Mouse (Mus musculus) left cerebral cortex, adult 9 months (tissue): ENCODE data around the gene Olfr724.
"Not testable (repeated sequence)": the region's sequence is repeated elsewhere in the genome, so short reads cannot be mapped to it uniquely, and the experiment has no call there.

Experiments
- DNase-seq, 2 experiments: peaks; one replicate each; pipeline ENCODE4 v3.0.0; 2022; ENCODE audit warnings: low spot score in 2 of 2

Gene Olfr724

DNA sequence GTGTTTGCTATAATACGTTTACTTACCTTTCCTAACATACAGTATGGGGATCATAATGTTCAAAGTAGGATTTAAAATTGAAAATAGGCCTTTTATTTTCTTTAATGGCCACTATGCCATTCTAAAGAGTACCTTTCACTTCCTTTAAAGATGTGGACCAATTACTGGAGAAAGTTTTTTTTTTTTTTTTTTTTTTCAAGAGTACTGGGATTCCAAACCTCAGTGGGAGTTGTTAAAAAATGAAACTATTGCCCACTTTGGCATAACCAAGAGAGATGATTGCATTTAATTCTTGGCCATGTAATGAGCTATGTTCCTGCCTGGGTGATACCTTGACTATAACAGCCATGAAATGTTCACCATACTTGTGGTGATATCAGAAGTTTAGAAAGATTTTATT, at the start of gene Olfr724:
Gene Olfr724, minus strand, starts transcription at position 101 of the 400 bp plus-strand sequence.
- DNase-seq, result not testable (repeated sequence)

DNA sequence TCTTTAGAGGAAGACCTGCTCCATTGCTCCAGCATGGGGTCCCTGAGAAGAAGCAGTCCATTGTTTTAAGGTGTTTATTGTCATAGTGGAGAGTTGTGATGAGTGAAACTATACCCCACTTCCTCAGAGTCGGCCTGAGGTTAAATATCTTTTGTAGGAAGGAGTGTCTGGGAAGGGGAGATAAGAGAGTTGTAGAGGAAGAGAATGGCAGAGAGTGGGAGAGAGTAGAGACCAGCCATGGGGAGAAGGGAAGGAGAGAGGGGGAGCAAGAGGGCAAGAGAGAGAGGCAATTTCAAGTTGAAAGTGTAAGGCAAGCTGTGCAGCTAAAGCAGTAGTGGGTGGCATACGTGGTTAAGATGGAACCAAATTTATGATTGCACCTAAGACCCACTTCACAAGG, 7.2 kb downstream of the Olfr724 start:
- no peak for DNase-seq

DNA sequence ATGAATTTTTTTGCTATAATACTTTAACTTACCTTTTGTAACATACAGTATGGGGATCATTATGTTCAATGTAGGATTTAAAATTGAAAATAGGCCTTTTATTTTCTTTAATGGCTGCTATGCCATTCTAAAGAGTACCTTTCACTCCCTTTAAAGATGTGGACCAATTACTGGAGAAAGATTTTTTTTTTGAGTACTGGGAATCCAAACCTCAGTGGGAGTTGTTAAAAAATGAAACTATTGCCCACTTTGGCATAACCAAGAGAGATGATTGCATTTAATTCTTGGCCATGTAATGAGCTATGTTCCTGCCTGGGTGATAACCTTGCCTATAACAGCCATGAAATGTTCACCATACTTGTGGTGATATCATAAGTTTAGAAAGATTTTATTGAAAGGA, 31.4 kb downstream of the Olfr724 start, which contains the start of gene Olfr723:
Gene Olfr723, minus strand, starts transcription at position 101 of the 400 bp plus-strand sequence.
- DNase-seq, result not testable (repeated sequence)
